Mouse (Mus musculus) liver, embryonic 12.5 days (tissue): ENCODE measurements around the gene Myl12a. TPM values are rescaled to one million over a fixed set of nuclear protein-coding genes. Genes with fewer than 3 reads are reported as not detected.

Source experiments
- ATAC-seq: fragments of 200-750 bp; cut with Nextera tagmentation; 2 replicates; pipeline ENCODE4 v1.8.0; 2017; ENCODE audit warnings: moderate number of reproducible peaks, mild to moderate bottlenecking, moderate library complexity
- H3K27ac ChIP-seq: fragments of 300-500 bp; sonication (generic); 2 replicates; pipeline ENCODE4 v1.5.1; 2016; ENCODE audit warnings: mild to moderate bottlenecking
- H3K27me3 ChIP-seq: fragments of 300-500 bp; sonication (generic); replicated peaks from 2 replicates; pipeline ENCODE4 v1.6.1; 2016; ENCODE audit warnings: mild to moderate bottlenecking, moderate library complexity
- H3K36me3 ChIP-seq: fragments of 300-500 bp; sonication (generic); 2 replicates; pipeline ENCODE4 v1.6.1; 2016; ENCODE audit warnings: mild to moderate bottlenecking, moderate library complexity
- H3K4me1 ChIP-seq: fragments of 300-500 bp; sonication (generic); 2 replicates; pipeline ENCODE4 v1.6.1; 2016
- H3K4me2 ChIP-seq: fragments of 300-500 bp; sonication (generic); 2 replicates; pipeline ENCODE4 v1.6.1; 2016; ENCODE audit warnings: mild to moderate bottlenecking, moderate library complexity
- H3K4me3 ChIP-seq: fragments of 300-500 bp; sonication (generic); 2 replicates; pipeline ENCODE4 v1.5.1; 2016; ENCODE audit warnings: mild to moderate bottlenecking, moderate library complexity
- H3K9ac ChIP-seq: fragments of 300-500 bp; sonication (generic); 2 replicates; pipeline ENCODE4 v1.6.1; 2016; ENCODE audit warnings: mild to moderate bottlenecking, moderate library complexity
- H3K9me3 ChIP-seq: fragments of 300-500 bp; sonication (generic); replicated peaks from 2 replicates; pipeline ENCODE4 v1.6.1; 2016; ENCODE audit warnings: mild to moderate bottlenecking, moderate library complexity
- WGBS: fragments of 180-500 bp; shearing (Covaris S2); methylation state at CpG from one replicate; pipeline ENCODE4 v1.1.7; 2016; ENCODE audit not compliant: insufficient replicate concordance; 5-methylcytosine and 5-hydroxymethylcytosine counted together
- polyA plus RNA-seq: library from polyadenylated mRNA; unstranded; fragments of >200 nt; fragmentation: Nextera tagmentation; extraction: Ambion mirVana; gene quantifications from 2 replicates; pipeline ENCODE4 v1.2.1, GENCODE M21; 2016

The Myl12a gene
- polyA plus RNA-seq, 1 experiment from 2014 or later: 292 TPM

DNA sequence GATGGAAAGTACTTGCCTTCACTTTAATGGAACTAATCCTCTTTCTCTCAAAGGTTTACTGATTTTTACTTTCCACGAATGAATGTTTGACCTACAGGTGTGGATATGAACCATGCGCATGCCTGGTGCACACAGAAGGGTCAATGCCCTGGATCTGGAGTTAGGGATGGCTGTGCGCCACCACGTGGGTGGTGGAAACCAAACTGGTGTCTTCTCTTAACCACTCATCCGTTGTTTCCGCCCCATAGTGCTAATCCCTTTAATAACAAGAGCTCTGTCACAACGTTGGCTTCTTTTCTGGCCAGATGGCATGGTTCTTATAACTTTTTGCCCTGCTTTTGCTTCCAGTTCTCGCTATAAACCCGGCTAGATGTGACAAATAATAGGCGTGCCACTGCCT is 51.4 kb downstream of the Myl12a start:
- H3K4me2 ChIP-seq: no peak overlapping the region
- no peak for ATAC-seq
- H3K4me1 ChIP-seq: no peaks in the 10 kb centered on the region
- H3K4me3 ChIP-seq: no peak overlapping the region
- no peak overlapping the region for H3K27ac ChIP-seq
- no peaks in the 10 kb centered on the region for H3K36me3 ChIP-seq
- H3K9ac ChIP-seq: no peak overlapping the region
- WGBS: 60% methylated on average over 10 of the region's 10 CpGs
- H3K27me3 ChIP-seq: no peaks in the 10 kb centered on the region
- H3K9me3 ChIP-seq: no peaks in the 10 kb centered on the region

- Histone ChIP-seq H3K36me3 (no peaks in the 10 kb centered on the region), H3K4me3 (no peak overlapping the region), H3K9me3 (no peaks in the 10 kb centered on the region), H3K9ac (no peak overlapping the region), H3K4me2 (no peak overlapping the region), H3K27me3 (no peaks in the 10 kb centered on the region), H3K27ac (no peak overlapping the region), H3K4me1 (peaks cover 4% of the 10 kb centered on the region; the same call in 1 of the 2 replicates)
- ATAC-seq: no peak
- 45% methylated on average over 7 of the region's 7 CpGs for WGBS
These were observed 53.5 kb downstream of the Myl12a start for GRCm38 (mm10) chr17:70949171-70949570.

DNA sequence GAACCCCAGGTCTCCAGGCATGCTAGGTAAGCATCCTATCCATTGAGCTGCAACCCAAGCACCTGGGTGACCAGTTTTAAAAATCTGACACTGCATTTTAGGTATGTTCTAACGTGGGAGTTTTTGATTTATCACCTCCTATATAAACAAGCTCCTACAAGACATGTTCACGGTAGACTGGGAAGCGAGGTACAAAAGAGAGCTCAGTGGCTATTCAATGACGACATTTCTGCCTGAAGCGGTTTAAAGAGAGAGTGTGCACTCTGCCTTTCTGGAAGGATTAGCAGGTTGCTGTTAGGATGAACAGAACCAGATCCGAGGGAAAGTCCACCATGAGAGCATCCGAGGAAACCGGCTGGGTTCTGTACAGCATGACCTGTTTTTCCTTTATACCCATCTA is 54.0 kb downstream of the Myl12a start:
- H3K9ac ChIP-seq: no peak overlapping the region
- whole genome bisulfite sequencing: 64% methylated on average over 8 of the region's 8 CpGs
- H3K9me3 ChIP-seq: no peaks in the 10 kb centered on the region
- no peak overlapping the region for H3K27ac ChIP-seq
- peaks cover 4% of the 10 kb centered on the region; the same call in 1 of the 2 replicates for H3K4me1 ChIP-seq
- ATAC-seq: no peak
- no peak overlapping the region for H3K4me3 ChIP-seq
- no peaks in the 10 kb centered on the region for H3K36me3 ChIP-seq
- no peaks in the 10 kb centered on the region for H3K27me3 ChIP-seq
- no peak overlapping the region for H3K4me2 ChIP-seq

- no peak overlapping the region for H3K9ac ChIP-seq
- no peak overlapping the region for H3K4me3 ChIP-seq
- H3K27me3 ChIP-seq: no peaks in the 10 kb centered on the region
- 78% methylated on average over 4 of the region's 4 CpGs for WGBS
- no peak overlapping the region for H3K4me2 ChIP-seq
- peaks cover 4% of the 10 kb centered on the region; the same call in 1 of the 2 replicates for H3K4me1 ChIP-seq
- no peak for ATAC-seq
- H3K9me3 ChIP-seq: no peaks in the 10 kb centered on the region
- no peaks in the 10 kb centered on the region for H3K36me3 ChIP-seq
- no peak overlapping the region for H3K27ac ChIP-seq
These were observed 58.9 kb downstream of the Myl12a start for GRCm38 (mm10) chr17:70943779-70944178.

Other genes with a start within 250 kb of the Myl12a start
- 13.3 and 13.8 TPM in 2 replicates for gene Tgif1, start 149.3 kb downstream of the Myl12a start, polyA plus RNA-seq
- 3.5 and 3.9 TPM in 2 replicates for gene Myom1, start 245 bp downstream of the Myl12a start, polyA plus RNA-seq
- 40.1 and 42.5 TPM in 2 replicates for gene Lpin2, start 179.7 kb upstream of the Myl12a start, polyA plus RNA-seq